Mouse (Mus musculus): ENCODE measurements around the gene Grk6. TPM values are rescaled to one million over a fixed set of nuclear protein-coding genes. Genes with fewer than 3 reads are reported as not detected.

Gene Grk6
- polyA plus RNA-seq, 1 experiment, result 109 TPM

GRCm38 (mm10) chr13:55405783-55406390, 39.0 kb upstream of the Grk6 start:
- H3K27ac ChIP-seq (ENCODE audit: control insufficient read depth, insufficient read depth, low read depth, low read length, poor library complexity), result peak overlapping the region; percentile 66
- WGBS, result 8% methylated on average over 13 of the region's 13 CpGs
- H3K4me3 ChIP-seq (replicated peaks; ENCODE audit: control insufficient read depth, low read depth, low read length), result no peak overlapping the region
- H3K4me1 ChIP-seq (ENCODE audit: control insufficient read depth, insufficient read depth, low read length), result peaks cover 12% of the 10 kb centered on the region
- 0 out of 2 replicates have a peak, but pooled peaks have one; percentile 2 for TF ChIP-seq CTCF (IDR thresholded peaks at IDR 0.05; ENCODE audit: control insufficient read depth, insufficient read depth, low read length)
- TF ChIP-seq POLR2A (IDR thresholded peaks at IDR 0.05; ENCODE audit: borderline replicate concordance, control insufficient read depth, low read depth, low read length), result no peak

GRCm38 (mm10) chr13:55407341-55407740, 37.5 kb upstream of the Grk6 start:
- WGBS, result 76% methylated on average over 4 of the region's 4 CpGs
- TF ChIP-seq CTCF (IDR thresholded peaks at IDR 0.05; ENCODE audit: control insufficient read depth, insufficient read depth, low read length), result no peak
- no peak for TF ChIP-seq POLR2A (IDR thresholded peaks at IDR 0.05; ENCODE audit: borderline replicate concordance, control insufficient read depth, low read depth, low read length)

GRCm38 (mm10) chr13:55408546-55409120, 36.2 kb upstream of the Grk6 start:
- Histone ChIP-seq H3K4me1 (ENCODE audit: control insufficient read depth, insufficient read depth, low read length) (peaks cover 19% of the 10 kb centered on the region), H3K4me3 (replicated peaks; ENCODE audit: control insufficient read depth, low read depth, low read length) (no peak overlapping the region), H3K27ac (ENCODE audit: control insufficient read depth, insufficient read depth, low read depth, low read length, poor library complexity) (no peak overlapping the region)
- TF ChIP-seq POLR2A (IDR thresholded peaks at IDR 0.05; ENCODE audit: borderline replicate concordance, control insufficient read depth, low read depth, low read length), result no peak
- no peak for TF ChIP-seq CTCF (IDR thresholded peaks at IDR 0.05; ENCODE audit: control insufficient read depth, insufficient read depth, low read length)
- 80% methylated on average over 19 of the region's 19 CpGs for WGBS

More at GRCm38 (mm10) chr13:55407341-55407740, 37.5 kb upstream of the Grk6 start:
- Histone ChIP-seq H3K4me1 (ENCODE audit: control insufficient read depth, insufficient read depth, low read length) (peaks cover 12% of the 10 kb centered on the region), H3K4me3 (replicated peaks; ENCODE audit: control insufficient read depth, low read depth, low read length) (no peak overlapping the region), H3K27ac (ENCODE audit: control insufficient read depth, insufficient read depth, low read depth, low read length, poor library complexity) (no peak overlapping the region)

- 55% methylated on average over 7 of the region's 7 CpGs for WGBS
- no peak overlapping the region for H3K27ac ChIP-seq (ENCODE audit: control insufficient read depth, insufficient read depth, low read depth, low read length, poor library complexity)
- TF ChIP-seq CTCF (IDR thresholded peaks at IDR 0.05; ENCODE audit: control insufficient read depth, insufficient read depth, low read length), result no peak
- TF ChIP-seq POLR2A (IDR thresholded peaks at IDR 0.05; ENCODE audit: borderline replicate concordance, control insufficient read depth, low read depth, low read length), result no peak
- peaks cover 10% of the 10 kb centered on the region for H3K4me1 ChIP-seq (ENCODE audit: control insufficient read depth, insufficient read depth, low read length)
- H3K4me3 ChIP-seq (replicated peaks; ENCODE audit: control insufficient read depth, low read depth, low read length), result no peak overlapping the region
Observed at GRCm38 (mm10) chr13:55411826-55412225, 33.0 kb upstream of the Grk6 start.

GRCm38 (mm10) chr13:55412643-55413307, 32.1 kb upstream of the Grk6 start:
- H3K4me3 ChIP-seq (replicated peaks; ENCODE audit: control insufficient read depth, low read depth, low read length), result no peak overlapping the region
- WGBS, result 20% methylated on average over 13 of the region's 13 CpGs
- H3K4me1 ChIP-seq (ENCODE audit: control insufficient read depth, insufficient read depth, low read length), result peaks cover 10% of the 10 kb centered on the region
- 0 out of 2 replicates have a peak overlapping the region, but pooled peaks have one; percentile 4 for H3K27ac ChIP-seq (ENCODE audit: control insufficient read depth, insufficient read depth, low read depth, low read length, poor library complexity)
- TF ChIP-seq CTCF (IDR thresholded peaks at IDR 0.05; ENCODE audit: control insufficient read depth, insufficient read depth, low read length) (no peak), POLR2A (IDR thresholded peaks at IDR 0.05; ENCODE audit: borderline replicate concordance, control insufficient read depth, low read depth, low read length) (no peak)

- TF ChIP-seq CTCF (IDR thresholded peaks at IDR 0.05; ENCODE audit: control insufficient read depth, insufficient read depth, low read length) (no peak), POLR2A (IDR thresholded peaks at IDR 0.05; ENCODE audit: borderline replicate concordance, control insufficient read depth, low read depth, low read length) (no peak)
- WGBS, result 4% methylated on average over 12 of the region's 12 CpGs
- H3K27ac ChIP-seq (ENCODE audit: control insufficient read depth, insufficient read depth, low read depth, low read length, poor library complexity), result no peak overlapping the region
- peaks cover 14% of the 10 kb centered on the region for H3K4me1 ChIP-seq (ENCODE audit: control insufficient read depth, insufficient read depth, low read length)
- no peak overlapping the region for H3K4me3 ChIP-seq (replicated peaks; ENCODE audit: control insufficient read depth, low read depth, low read length)
Observed at GRCm38 (mm10) chr13:55413333-55413732, 31.5 kb upstream of the Grk6 start.

GRCm38 (mm10) chr13:55414743-55415380, 30.0 kb upstream of the Grk6 start, which contains the start of gene Pfn3:
TSS of gene Pfn3 (minus strand) at chr13:55415232.
- Histone ChIP-seq H3K27ac (ENCODE audit: control insufficient read depth, insufficient read depth, low read depth, low read length, poor library complexity) (no peak within 1 kb of the TSS), H3K4me3 (replicated peaks; ENCODE audit: control insufficient read depth, low read depth, low read length) (no peak within 1 kb of the TSS), H3K4me1 (ENCODE audit: control insufficient read depth, insufficient read depth, low read length) (peaks cover 16% of the 10 kb centered on the region)
- TF ChIP-seq POLR2A (IDR thresholded peaks at IDR 0.05; ENCODE audit: borderline replicate concordance, control insufficient read depth, low read depth, low read length) (no peak), CTCF (IDR thresholded peaks at IDR 0.05; ENCODE audit: control insufficient read depth, insufficient read depth, low read length) (no peak)
- WGBS, result 56% methylated on average over 41 of the region's 41 CpGs

GRCm38 (mm10) chr13:55418004-55418403, 26.9 kb upstream of the Grk6 start:
- H3K27ac ChIP-seq (ENCODE audit: control insufficient read depth, insufficient read depth, low read depth, low read length, poor library complexity), result no peak overlapping the region
- TF ChIP-seq POLR2A (IDR thresholded peaks at IDR 0.05; ENCODE audit: borderline replicate concordance, control insufficient read depth, low read depth, low read length) (no peak; the same call in 1 of the 2 replicates), CTCF (IDR thresholded peaks at IDR 0.05; ENCODE audit: control insufficient read depth, insufficient read depth, low read length) (peak; percentile 86)
- no peak overlapping the region for H3K4me3 ChIP-seq (replicated peaks; ENCODE audit: control insufficient read depth, low read depth, low read length)
- H3K4me1 ChIP-seq (ENCODE audit: control insufficient read depth, insufficient read depth, low read length), result peaks cover 15% of the 10 kb centered on the region
- 2% methylated on average over 12 of the region's 12 CpGs for WGBS

Data from bone marrow, adult 2 months (tissue).